Mouse (Mus musculus): ENCODE measurements around the gene 4930415O20Rik.
A peak's percentile ranks its signal among the peaks of the same experiment; 100 is the strongest.

The 4930415O20Rik gene

DNA sequence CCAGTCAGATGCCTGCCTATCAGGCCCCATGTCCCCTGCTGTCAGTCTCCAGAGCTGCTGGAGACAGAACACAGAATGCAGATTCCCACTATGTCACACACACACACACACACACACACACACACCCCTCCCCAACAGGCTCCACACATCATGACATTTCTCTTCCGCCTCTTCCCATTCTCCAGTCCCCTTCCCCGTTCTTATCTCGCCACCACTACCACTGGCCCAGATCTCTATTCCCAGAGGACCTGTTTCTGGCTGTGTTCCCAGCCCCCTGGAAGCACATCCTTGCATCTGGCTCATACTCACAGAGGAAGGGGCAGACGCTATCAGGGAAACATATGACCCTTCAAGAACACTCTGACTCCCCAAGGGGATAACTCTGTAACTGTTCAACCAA, 36.8 kb downstream of the 4930415O20Rik start:
- DNase-seq = no peak

GRCm38 (mm10) chr15:98608058-98608783, 37.4 kb downstream of the 4930415O20Rik start:
- DNase-seq = no peak

DNA sequence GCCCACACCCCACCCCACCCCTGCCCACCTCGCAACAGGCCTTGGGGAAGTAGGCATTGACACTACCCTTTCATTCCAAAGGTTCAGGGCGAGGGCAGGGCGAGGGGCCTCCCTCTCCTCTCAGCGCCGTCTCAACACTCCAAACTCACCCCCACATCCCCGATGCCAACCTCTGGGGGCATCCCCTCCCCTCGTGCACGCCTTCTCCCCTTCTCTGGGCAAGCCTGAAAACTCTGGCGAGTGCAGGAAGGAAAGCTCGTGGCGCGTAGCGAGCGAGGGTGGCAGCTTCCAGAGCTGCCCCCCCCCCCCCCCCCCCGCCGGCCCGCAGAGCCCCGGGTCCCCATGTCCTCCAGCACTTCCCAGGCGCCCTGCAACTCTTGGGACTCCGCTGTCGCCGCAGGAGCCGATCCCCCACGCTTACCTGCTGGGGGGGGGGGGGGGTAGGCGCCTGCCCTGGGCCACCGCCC, 38.0 kb downstream of the 4930415O20Rik start:
- no peak for DNase-seq

DNA sequence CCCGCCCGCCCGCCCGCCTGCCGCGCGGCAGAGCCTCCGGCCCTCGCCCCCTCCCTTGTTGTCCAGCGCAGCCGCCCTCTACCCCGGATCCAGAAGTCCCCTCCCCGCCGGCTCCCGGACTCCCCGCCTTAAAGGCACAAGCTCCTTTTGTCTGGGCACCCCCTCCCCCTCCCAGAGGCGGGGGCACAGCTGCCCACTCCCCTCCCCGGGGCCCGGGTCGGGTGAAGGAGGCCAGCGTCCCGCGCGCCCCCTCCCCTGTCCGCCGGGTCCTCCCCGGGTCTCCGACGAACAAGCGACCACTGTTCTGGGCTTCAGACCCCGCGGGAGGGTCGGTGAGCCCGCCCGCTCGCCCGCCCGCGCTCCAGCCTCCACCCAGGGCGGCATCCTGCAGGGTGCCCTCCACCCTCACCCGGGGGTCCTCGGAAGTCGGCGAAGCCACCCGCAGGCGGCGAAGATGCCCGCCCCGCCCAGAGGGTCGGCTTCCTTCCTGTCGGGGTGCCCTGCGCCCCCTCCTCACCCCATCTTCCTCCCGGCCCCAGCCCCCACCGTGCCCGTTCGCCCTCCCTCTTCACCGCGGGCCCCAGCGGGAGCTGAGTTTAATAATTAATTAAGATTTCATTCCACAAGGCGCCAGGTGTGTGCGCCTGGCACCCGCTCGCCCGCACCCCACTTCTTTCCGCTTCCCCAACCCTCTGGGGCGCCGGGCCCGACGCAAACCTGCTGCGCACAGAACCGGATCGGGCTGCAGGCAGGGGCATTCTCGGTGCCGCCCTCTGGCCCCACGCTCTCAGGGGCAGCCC, 38.7 kb downstream of the 4930415O20Rik start, which contains the start of gene Adcy6:
Gene Adcy6 (minus strand): TSS at position 746 of the 800 bp plus-strand sequence.
- peak; percentile 61 for DNase-seq

DNA sequence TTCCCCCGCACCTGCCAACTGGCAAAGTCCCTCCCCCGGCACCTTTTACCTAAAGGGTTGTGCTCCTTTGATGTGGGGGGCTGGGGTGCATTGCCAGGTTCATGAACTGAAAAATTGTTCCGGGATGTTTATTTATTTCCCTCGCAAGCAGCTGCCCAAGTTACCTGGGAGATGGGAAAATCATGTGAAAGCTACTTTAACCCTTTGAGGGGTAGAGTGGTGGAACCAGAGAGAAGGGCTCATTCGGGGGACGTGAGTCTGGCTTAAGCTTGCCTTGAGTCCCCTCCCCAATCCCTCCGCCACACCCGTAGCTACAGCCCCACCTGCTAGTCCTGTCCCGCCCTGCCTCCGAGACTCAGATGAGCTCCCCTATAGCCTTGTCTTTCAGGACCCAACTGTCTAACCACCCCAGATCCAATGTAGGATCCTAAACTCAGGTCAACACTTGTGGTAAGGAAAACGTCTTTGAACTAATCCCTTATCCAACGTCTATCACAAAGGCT, 39.4 kb downstream of the 4930415O20Rik start:
- no peak for DNase-seq

DNA sequence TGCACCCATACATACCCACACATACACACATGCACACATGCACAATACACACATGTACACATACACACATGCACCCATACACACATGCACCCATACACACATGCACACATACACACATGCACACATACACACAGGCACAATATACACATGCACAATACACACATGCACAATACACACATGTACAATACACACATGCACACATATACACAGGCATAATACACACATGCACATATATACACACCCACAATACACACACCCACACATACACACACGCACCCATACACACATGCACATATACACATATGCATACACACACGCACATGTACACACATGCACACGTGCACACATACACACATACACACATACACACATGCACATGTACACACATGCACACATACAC, 41.4 kb downstream of the 4930415O20Rik start:
- DNase-seq = no peak

GRCm38 (mm10) chr15:98614551-98614950, 43.7 kb downstream of the 4930415O20Rik start:
- no peak for DNase-seq

DNA sequence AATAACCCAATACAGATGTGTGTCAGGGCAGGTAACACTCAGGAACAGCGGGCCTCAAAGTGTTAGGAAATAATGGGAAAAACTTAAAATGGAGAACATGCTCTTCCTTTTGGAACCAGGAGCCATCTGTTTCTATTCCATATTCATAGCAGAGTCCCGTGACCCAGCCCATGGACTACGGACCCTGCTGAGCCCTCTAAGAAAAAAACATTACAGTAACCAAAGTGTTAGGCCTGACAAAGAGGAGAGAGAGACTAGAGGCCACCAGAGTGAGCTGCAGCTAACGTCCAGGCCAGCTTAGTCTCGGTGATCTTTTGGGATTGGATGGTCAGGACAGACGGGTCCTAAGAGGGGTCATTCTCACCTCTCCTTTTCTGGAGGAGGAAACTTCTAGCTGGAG, 44.2 kb downstream of the 4930415O20Rik start:
- DNase-seq = no peak

GRCm38 (mm10) chr15:98615751-98616150, 44.9 kb downstream of the 4930415O20Rik start:
- DNase-seq = no peak

DNA sequence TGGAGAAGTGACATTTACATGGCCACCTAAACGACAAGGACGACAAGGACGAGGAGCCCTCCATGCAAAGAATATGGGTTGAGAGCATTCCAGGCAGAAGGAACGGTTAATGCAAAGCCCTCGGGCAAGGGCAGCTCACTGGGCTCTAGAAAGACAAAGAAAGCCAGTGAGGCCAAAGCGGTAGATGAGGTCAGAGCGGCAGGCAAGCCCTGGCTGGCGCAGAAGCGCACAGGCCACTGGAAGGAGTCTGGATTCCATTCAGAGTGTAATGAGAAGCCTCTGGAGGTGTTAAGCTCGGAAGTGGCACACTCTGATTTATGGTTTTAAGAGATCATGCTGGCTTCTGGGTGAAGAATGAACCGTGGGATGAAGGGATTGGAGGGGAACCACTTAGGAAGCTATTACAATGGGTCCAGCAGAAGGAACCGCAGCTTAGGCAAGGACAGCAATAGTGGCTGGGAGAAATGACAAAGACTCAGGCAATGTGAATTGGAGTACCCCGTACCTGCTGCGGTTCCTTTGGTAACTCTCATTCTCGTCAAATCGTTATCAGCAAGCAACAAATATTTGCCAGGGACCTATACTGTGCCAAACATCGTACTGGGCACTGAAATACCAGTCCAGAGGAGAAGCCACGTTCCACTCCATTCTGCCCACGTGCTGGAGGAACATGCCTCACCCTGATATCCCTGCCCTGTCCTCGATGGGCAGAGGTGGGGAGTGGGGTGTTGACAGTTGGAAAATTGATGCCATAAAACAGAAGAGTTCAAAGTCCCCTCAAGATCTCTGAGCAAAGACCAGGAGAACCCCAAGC, 45.8 kb downstream of the 4930415O20Rik start:
- DNase-seq = no peak

GRCm38 (mm10) chr15:98617176-98617537, 46.4 kb downstream of the 4930415O20Rik start:
- DNase-seq = peak; percentile 83

- no peak for DNase-seq
Observed at GRCm38 (mm10) chr15:98622199-98622598, 51.4 kb downstream of the 4930415O20Rik start.

DNA sequence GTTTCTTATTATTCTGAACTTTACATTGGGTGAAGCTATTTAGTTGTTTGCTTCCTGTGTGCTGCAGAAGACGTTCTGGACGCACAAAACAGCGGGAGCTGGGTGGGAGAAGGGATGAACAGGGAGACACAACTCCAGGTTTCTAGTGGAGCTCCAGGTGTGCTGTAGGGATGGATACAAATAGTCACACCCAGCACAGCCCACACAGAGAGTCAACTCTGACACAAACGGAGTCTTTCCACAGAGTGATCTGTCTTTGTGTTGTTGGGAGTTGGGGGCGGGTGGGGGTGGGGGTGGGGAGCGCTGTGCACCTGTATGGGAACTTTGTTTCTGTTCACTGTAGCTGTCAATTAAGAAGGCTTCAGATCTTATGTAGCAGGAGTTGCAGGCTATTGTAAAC, 51.9 kb downstream of the 4930415O20Rik start:
- no peak for DNase-seq

- DNase-seq = no peak
Observed at GRCm38 (mm10) chr15:98623361-98623821, 52.6 kb downstream of the 4930415O20Rik start.

DNA sequence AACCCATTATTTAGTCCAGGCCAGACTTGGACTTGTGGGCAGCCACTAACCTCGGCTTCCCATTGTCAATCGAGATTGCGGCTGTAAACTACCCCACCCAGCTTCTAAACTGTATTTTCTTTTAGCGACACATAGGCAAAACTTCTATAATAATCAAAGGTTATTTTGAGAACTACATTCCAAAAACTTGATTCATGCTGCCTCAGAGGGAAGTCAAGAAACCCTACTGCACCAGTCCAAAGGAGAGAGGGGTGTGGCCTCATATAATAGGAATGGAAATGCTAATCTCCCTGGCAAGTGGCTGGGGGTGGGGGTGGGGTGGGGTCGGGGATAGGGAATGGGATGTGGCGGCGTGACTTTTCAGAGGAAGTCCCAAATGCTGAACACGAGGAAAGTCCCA, 55.3 kb downstream of the 4930415O20Rik start:
- no peak for DNase-seq

- no peak for DNase-seq
Observed at GRCm38 (mm10) chr15:98626487-98627212, 55.8 kb downstream of the 4930415O20Rik start.

DNA sequence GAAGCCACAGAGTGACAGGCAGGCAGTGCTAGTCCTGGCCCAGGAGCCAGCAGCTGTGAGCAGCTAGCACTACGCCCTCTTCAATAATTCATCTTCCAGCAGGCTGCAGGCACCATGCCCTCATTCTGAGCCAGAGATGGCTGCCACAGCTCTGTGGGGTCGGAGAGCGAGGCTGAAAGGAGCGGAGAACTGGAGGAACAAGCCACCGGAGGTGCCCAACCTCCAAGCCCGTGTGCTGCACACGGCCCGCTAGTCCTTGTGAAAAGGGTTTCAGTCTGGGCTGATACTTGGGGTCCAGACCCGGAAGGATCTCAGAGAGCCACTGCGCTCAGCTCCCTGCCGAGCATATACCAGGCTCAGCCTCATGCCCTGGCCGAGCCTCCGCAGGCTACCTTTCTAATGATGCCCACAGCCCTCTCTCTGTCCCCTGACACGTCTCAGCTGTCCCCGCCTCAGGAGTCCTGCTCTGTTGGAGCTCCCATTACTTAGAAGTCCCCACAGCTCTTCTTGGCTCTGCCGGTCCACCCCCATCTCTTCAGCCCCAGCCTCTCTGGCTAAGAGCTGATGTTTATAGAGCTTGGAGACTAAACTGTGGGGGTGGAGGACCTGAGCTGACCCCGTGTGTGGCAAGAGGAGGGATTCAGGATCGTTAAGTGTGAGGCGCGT, 57.9 kb downstream of the 4930415O20Rik start:
- DNase-seq = no peak

- no peak for DNase-seq
Observed at GRCm38 (mm10) chr15:98629464-98629863, 58.7 kb downstream of the 4930415O20Rik start.

DNA sequence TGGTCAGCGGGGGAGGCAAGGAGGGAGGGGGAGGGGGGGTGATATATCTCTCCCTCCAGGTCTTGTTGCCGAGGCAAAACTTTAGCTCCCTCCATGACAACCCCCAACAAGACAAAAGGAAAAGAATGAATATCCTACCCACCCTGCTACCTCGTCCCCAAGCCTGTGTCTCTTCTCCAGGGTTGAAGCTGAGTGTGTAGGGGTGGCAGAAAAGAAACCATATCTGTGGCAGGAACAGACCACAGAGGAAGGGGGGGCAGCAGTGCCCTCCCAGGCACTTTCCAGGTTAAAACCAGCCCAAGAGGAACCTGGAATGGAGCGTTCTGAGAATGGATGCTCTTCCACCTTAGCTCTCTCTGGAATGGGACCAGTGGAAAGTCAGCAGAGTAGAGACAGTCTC, 59.7 kb downstream of the 4930415O20Rik start, which contains the start of gene Cacnb3:
Gene Cacnb3 (plus strand): TSS at position 301 of the 400 bp plus-strand sequence.
- DNase-seq = no peak

DNA sequence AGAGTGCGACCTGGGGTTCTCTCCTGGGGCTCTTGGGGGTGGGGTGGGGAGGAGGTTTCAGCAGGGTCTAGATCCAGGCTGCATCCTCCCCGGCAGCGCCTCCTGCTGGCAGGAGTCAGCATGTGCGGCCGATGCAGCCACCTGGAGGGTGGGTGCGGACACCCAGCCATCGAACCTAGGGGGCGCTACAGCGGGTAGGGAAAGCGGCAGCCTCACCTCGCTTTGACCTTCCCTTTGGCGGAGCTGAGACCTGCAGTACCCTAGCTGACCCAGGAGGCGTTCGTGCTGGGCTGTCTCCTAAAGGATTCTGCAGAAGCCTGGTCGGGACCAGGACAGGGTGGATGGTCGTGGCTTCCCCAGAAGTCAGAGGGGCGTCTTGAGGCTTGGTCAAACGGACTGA, 60.7 kb downstream of the 4930415O20Rik start:
- peak; percentile 71 for DNase-seq

DNA sequence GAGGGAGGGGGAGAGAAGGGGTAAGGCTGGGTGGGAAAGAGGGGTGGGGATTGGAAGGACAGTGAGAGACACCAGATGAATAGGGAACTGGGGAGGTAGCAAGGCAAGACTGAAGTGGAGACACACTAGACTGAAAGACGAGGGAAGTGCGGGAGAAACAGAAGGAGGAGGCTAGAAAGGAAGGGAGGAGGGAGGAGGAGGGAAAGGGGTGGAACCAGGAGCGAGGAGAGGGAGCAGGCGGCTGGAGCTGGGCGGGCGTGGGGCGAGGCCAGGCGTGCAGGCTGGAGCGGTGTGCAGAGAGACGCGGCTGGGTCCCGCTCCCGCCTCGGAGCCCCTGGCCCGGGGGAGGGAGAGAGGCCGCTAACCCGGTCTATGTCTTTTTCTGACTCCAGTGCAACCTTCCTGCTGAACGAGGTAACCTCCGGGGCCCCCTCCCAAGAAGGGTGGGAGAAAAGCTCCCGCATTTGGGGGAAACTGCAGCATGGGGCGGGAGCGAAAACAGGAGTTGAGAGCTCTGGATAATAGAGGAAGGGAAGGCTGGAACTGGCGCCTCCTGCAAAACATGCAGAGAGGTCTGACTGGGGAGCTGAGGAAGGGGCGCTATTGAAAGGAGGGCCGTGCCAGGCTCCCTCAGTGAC, 61.4 kb downstream of the 4930415O20Rik start:
- DNase-seq = no peak
